Mouse (Mus musculus) hindbrain, embryonic 15.5 days (tissue): Measurements from ENCODE around the gene Ggct. TPM values are rescaled to one million over a fixed set of nuclear protein-coding genes. Genes with fewer than 3 reads are reported as not detected.

ENCODE experiments used
- ATAC-seq: fragments of 200-750 bp; cut with Nextera tagmentation; 2 replicates; pipeline ENCODE4 v1.8.0; 2017; ENCODE audit warnings: low read depth, moderate number of reproducible peaks, moderate TSS enrichment; ENCODE audit not compliant: low FRiP score
- H3K27ac ChIP-seq: fragments of 300-500 bp; sonication (generic); replicated peaks from 2 replicates; pipeline ENCODE4 v1.5.1; 2015; ENCODE audit warnings: mild to moderate bottlenecking, inconsistent platforms
- H3K27me3 ChIP-seq: fragments of 300-500 bp; sonication (generic); 2 replicates; pipeline ENCODE4 v1.6.1; 2015; ENCODE audit warnings: control low read depth, inconsistent platforms
- H3K36me3 ChIP-seq: fragments of 300-500 bp; sonication (generic); 2 replicates; pipeline ENCODE4 v1.6.1; 2015; ENCODE audit warnings: control low read depth, inconsistent platforms
- H3K4me1 ChIP-seq: fragments of 300-500 bp; sonication (generic); replicated peaks from 2 replicates; pipeline ENCODE4 v1.6.1; 2015; ENCODE audit warnings: control low read depth, inconsistent platforms
- H3K4me2 ChIP-seq: fragments of 300-500 bp; sonication (generic); 2 replicates; pipeline ENCODE4 v1.6.1; 2015; ENCODE audit warnings: moderate library complexity, mild to moderate bottlenecking, inconsistent platforms
- H3K4me3 ChIP-seq: fragments of 300-500 bp; sonication (generic); 2 replicates; pipeline ENCODE4 v1.5.1; 2015; ENCODE audit warnings: mild to moderate bottlenecking, inconsistent platforms
- H3K9ac ChIP-seq: fragments of 300-500 bp; sonication (generic); 2 replicates; pipeline ENCODE4 v1.6.1; 2015; ENCODE audit warnings: inconsistent platforms
- H3K9me3 ChIP-seq: fragments of 300-500 bp; sonication (generic); 2 replicates; pipeline ENCODE4 v1.6.1; 2016; ENCODE audit warnings: control low read depth, inconsistent platforms
- WGBS: fragments of 180-500 bp; shearing (Covaris S2); methylation state at CpG from one replicate; pipeline ENCODE4 v1.1.7; 2015; 5-methylcytosine and 5-hydroxymethylcytosine counted together
- polyA plus RNA-seq: library from polyadenylated mRNA; unstranded; fragments of >200 nt; fragmentation: Nextera tagmentation; extraction: Ambion mirVana; gene quantifications from 2 replicates; pipeline ENCODE4 v1.2.1, GENCODE M21; 2015

Gene Ggct
- polyA plus RNA-seq, 1 experiment from 2014 or later, result 15.3 TPM

DNA sequence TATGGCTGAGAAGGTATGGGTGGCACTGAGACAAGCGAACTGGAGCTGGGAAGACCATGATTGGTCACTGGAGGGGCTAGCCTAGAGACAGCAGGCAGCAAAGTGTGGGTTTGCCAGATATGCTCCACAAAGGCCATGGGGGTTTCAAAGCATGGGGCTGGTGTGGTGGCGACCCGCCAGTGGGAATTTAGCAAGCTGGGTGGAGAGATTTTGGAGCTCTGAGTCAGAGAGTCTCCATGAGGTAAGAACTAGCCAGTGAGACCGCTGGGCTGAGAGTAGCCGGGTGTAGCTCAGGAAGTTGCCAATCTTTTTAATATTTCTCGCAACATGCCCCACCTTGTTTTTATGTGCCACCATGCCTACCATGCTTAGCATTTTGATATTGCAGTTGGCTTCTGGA is 4.6 kb downstream of the Ggct start:
- no peak for ATAC-seq
- no peak overlapping the region for H3K9ac ChIP-seq
- no peaks in the 10 kb centered on the region for H3K36me3 ChIP-seq
- H3K4me3 ChIP-seq, result no peak overlapping the region
- WGBS, result 92% methylated on average over 6 of the region's 6 CpGs
- H3K4me1 ChIP-seq, result peaks cover 9% of the 10 kb centered on the region
- H3K27me3 ChIP-seq, result no peaks in the 10 kb centered on the region
- no peaks in the 10 kb centered on the region for H3K9me3 ChIP-seq
- H3K27ac ChIP-seq, result no peak overlapping the region
- no peak overlapping the region for H3K4me2 ChIP-seq

DNA sequence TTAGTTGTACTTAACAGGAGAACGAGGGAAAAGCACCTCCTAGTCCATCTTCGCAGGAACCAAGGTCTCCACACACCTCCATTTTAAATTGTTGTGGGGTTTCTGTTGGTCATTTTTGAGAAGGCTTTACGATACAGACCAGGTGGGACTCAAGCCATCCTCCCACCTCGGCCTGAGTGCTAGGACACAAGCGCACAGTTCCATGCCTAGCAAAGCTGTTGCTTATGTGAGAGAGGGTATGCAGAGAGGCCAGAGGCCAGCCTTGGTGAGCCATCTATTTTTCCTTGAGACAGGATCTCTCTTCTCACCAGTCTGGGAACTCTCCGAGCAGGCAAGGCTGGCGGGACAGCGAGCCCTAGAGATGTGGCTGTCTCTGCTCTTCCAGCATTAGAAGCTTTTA is 8.7 kb downstream of the Ggct start:
- no peak overlapping the region for H3K4me2 ChIP-seq
- H3K9me3 ChIP-seq, result no peaks in the 10 kb centered on the region
- H3K4me1 ChIP-seq, result no peaks in the 10 kb centered on the region
- no peak overlapping the region for H3K4me3 ChIP-seq
- H3K27ac ChIP-seq, result no peak overlapping the region
- H3K36me3 ChIP-seq, result no peaks in the 10 kb centered on the region
- ATAC-seq, result no peak
- H3K27me3 ChIP-seq, result no peaks in the 10 kb centered on the region
- H3K9ac ChIP-seq, result no peak overlapping the region
- 93% methylated on average over 8 of the region's 8 CpGs for WGBS

DNA sequence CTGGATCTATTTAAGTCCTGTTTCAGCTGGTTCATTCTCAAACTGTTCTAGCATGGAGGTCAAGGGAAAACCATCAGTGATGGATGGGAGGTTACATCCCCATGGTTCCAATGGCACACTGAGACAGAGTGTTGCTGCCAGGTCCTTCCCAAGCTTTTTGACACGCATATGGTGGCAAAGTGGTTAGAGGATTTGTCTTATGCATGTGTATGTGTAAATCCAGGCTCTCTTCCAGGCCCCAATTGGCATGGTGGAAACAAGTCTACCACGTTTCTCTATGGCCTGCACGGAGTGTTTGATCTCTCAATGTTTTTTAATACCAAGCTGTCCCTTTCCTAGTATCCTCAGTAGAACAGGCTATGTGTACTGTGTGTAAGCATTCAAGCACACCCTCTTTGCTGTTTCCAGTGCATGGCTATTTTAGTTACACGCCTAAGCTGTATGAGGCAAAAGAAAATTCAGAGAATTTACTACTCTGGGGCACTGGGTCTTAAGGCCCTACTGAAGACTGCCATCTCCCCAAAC is 9.2 kb downstream of the Ggct start:
- no peak for ATAC-seq
- Histone ChIP-seq H3K36me3 (no peaks in the 10 kb centered on the region), H3K9me3 (no peaks in the 10 kb centered on the region), H3K27me3 (no peaks in the 10 kb centered on the region), H3K9ac (no peak overlapping the region), H3K27ac (no peak overlapping the region), H3K4me2 (no peak overlapping the region), H3K4me1 (no peaks in the 10 kb centered on the region), H3K4me3 (no peak overlapping the region)
- WGBS, result 95% methylated on average over 4 of the region's 4 CpGs

DNA sequence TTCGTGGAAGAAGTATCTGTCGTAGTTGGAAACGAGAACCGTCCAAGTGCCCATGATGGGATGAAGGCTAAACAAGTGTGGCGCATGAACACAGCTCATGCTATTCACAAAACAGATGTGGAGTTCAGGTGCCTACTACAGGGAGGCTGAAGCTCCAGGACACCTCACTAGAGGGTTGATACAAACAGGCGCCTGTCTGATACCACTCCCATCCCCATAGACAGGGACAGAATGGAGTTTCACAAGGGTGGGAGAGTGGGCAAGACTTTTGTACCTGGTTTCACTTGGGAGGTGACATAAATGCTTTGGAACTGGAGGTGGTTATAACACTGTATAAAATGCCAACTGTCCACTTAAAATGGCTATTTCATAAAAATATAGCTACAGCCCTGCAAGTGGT is 13.3 kb downstream of the Ggct start:
- H3K36me3 ChIP-seq, result no peaks in the 10 kb centered on the region
- no peaks in the 10 kb centered on the region for H3K9me3 ChIP-seq
- ATAC-seq, result no peak
- H3K27me3 ChIP-seq, result 0 out of 2 replicates have a peak, but pooled peaks cover 2% of the 10 kb centered on the region
- no peak overlapping the region for H3K4me3 ChIP-seq
- no peak overlapping the region for H3K9ac ChIP-seq
- no peaks in the 10 kb centered on the region for H3K4me1 ChIP-seq
- no peak overlapping the region for H3K4me2 ChIP-seq
- WGBS, result 98% methylated on average over 6 of the region's 6 CpGs
- no peak overlapping the region for H3K27ac ChIP-seq

DNA sequence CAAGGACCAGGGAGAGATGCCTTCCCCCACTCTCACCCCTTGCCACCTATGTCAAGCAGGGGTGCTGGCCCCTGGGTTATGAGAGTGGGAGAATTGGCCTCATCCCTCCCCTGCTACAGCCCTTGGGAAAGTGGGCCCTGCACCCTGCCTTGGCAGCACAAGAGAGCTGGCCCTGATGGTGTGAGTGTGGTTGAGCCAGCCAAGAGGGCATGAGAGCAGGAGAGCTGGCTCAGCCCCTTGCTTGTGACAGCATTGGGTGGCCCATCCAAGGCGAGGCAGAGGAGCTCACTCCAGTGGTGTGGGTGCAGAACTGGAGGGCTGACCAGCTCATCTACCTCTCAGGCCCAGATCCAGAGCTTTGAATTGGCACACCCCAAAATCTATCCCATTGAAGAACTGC is 17.1 kb downstream of the Ggct start:
- H3K4me2 ChIP-seq, result no peak overlapping the region
- WGBS, result 61% methylated on average over 1 of the region's 1 CpGs
- no peak overlapping the region for H3K27ac ChIP-seq
- no peak overlapping the region for H3K4me3 ChIP-seq
- no peaks in the 10 kb centered on the region for H3K9me3 ChIP-seq
- peaks cover 13% of the 10 kb centered on the region for H3K4me1 ChIP-seq
- no peak for ATAC-seq
- no peaks in the 10 kb centered on the region for H3K36me3 ChIP-seq
- H3K9ac ChIP-seq, result no peak overlapping the region
- H3K27me3 ChIP-seq, result peaks cover 17% of the 10 kb centered on the region

DNA sequence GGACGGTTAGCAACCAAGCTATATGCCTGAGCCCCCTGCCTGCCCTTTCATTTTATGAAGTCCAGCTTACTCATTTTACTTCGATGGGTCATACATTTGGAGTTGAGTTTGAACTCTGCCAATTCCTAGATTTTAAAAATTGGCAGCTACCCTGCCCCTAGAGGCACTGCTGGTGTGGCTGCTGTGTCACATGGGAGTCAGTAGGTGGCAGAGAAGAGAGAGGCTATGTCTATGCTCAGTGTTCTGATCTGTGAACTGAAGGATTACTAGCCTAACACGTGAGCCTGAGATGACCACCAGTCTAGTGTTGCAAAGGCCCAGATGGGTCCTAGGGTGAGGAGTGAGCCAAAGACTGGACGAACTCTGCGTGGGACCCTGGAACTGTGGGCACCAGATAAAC is 18.2 kb downstream of the Ggct start:
- WGBS, result 69% methylated on average over 5 of the region's 5 CpGs
- ATAC-seq, result no peak
- peaks cover 17% of the 10 kb centered on the region for H3K27me3 ChIP-seq
- peaks cover 13% of the 10 kb centered on the region for H3K4me1 ChIP-seq
- H3K9ac ChIP-seq, result no peak overlapping the region
- no peak overlapping the region for H3K4me2 ChIP-seq
- no peak overlapping the region for H3K4me3 ChIP-seq
- H3K27ac ChIP-seq, result no peak overlapping the region
- no peaks in the 10 kb centered on the region for H3K36me3 ChIP-seq
- no peaks in the 10 kb centered on the region for H3K9me3 ChIP-seq

DNA sequence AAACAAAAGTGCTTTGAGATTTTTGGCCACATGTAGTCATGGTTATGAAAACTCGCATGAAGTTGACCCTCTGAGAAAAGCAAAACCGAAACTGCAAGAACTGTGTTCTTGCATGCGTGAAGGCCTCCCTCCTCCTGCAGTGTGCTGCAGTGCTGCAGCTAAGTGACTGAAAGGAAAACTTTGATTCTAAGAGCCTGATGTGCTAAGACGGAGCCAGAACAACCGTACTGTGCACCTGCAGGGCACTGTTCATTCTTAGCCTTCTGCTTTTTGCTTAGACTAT is 19.9 kb downstream of the Ggct start:
- Histone ChIP-seq H3K27me3 (peaks cover 17% of the 10 kb centered on the region), H3K4me3 (peak overlapping the region; percentile 66), H3K4me2 (peak overlapping the region; percentile 97), H3K27ac (no peak overlapping the region), H3K9me3 (no peaks in the 10 kb centered on the region), H3K9ac (peak overlapping the region; percentile 40; the same call in 1 of the 2 replicates), H3K36me3 (no peaks in the 10 kb centered on the region), H3K4me1 (peaks cover 13% of the 10 kb centered on the region)
- WGBS, result 7% methylated on average over 5 of the region's 5 CpGs
- ATAC-seq, result no peak

DNA sequence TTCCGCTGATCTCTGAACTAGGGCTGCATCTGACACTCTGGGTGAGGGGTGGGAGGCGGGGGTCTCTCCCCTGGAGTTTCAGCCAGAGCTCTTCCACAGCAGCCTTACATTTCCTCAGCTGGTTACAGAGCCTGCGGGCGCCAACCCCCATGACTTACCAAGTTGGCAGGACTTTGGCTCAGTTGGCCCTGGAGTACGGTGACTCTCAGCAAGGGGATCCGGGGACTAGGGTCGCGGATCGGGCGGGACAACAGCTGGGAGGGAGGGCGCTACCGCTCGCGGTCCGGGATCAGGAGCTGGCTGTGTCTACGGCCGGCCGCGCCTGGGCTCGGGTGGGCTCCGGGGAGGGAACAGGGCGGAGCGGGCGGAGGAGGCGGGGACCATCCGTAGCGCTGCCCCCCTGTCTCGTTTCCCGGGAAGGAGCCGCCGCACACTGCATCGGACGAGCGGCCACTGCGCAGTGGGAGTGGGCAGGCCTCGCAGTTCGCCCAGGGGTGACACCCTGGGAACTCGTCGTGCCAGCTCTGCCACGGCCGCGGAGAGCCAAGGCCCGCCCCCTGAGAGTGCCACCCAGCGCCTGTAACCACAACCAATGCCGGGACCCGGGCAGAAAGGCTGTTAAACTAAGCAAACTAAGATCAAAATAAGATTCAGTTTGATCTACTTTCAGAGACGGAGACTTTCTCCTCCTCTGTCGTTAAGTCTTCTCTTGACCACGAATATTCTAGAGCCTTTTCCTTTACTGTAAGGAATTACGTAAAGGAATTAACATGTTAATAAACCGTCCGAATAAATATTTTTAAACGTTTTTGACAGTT is 20.4 kb downstream of the Ggct start, which contains the start of gene Nod1:
TSS of gene Nod1 (minus strand) at position 502 of the 818 bp plus-strand sequence.
- Histone ChIP-seq H3K4me3 (peak within 1 kb of the TSS; percentile 66), H3K27ac (peak within 1 kb of the TSS; percentile 71), H3K4me2 (peak within 1 kb of the TSS; percentile 97), H3K9me3 (no peaks in the 10 kb centered on the region), H3K9ac (peak within 1 kb of the TSS; percentile 40), H3K4me1 (peaks cover 13% of the 10 kb centered on the region), H3K27me3 (peaks cover 17% of the 10 kb centered on the region), H3K36me3 (no peaks in the 10 kb centered on the region)
- peak; percentile 90 for ATAC-seq
- 2% methylated on average over 51 of the region's 53 CpGs for WGBS

DNA sequence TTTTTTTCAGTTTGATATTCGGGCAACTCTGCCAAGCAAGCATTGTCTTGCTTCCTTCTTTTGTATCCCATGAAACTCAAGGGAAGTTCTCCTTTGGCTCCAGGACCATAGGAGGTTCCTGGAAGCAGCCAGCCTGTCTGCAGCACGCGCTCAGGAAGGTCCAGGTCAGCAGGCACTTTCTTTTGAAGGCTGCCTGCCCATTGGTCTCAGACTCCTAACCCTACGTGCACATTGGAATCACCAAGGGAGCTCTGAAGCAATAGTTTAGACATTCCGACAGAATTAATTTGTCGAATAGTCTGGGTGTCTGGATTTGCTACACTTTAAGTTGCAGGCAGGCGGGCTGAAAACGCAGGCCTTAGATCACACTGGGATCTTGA is 21.0 kb downstream of the Ggct start:
- Histone ChIP-seq H3K4me2 (peak overlapping the region; percentile 97), H3K27me3 (peaks cover 17% of the 10 kb centered on the region), H3K9ac (peak overlapping the region; percentile 40), H3K27ac (peak overlapping the region; percentile 71; the same call in 1 of the 2 replicates), H3K4me1 (peaks cover 13% of the 10 kb centered on the region), H3K36me3 (no peaks in the 10 kb centered on the region), H3K4me3 (peak overlapping the region; percentile 66), H3K9me3 (no peaks in the 10 kb centered on the region)
- WGBS, result 19% methylated on average over 8 of the region's 8 CpGs
- ATAC-seq, result peak; percentile 7; the same call in 1 of the 2 replicates

DNA sequence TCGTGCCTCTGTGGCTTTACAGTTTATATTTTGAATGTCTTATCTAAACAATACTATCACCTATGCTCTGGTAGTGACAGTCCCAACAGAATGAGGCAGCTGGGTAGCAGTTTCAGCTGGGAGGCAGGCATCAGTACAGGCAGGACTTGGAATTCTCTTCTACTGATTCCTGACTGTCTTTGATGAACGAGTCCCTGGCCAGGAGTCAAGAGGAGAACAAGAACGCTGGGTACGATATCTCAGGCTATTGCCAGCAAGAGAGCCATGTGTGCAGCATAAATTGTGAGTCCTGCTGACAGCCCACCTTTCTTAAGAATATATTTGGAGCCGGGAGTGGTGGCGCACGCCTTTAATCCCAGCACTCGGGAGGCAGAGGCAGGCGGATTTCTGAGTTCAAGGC is 22.2 kb downstream of the Ggct start:
- H3K4me1 ChIP-seq, result peaks cover 13% of the 10 kb centered on the region
- H3K27me3 ChIP-seq, result peaks cover 17% of the 10 kb centered on the region
- no peaks in the 10 kb centered on the region for H3K36me3 ChIP-seq
- no peaks in the 10 kb centered on the region for H3K9me3 ChIP-seq
- no peak overlapping the region for H3K4me2 ChIP-seq
- H3K4me3 ChIP-seq, result no peak overlapping the region
- 80% methylated on average over 9 of the region's 9 CpGs for WGBS
- ATAC-seq, result no peak
- H3K27ac ChIP-seq, result no peak overlapping the region
- H3K9ac ChIP-seq, result no peak overlapping the region

DNA sequence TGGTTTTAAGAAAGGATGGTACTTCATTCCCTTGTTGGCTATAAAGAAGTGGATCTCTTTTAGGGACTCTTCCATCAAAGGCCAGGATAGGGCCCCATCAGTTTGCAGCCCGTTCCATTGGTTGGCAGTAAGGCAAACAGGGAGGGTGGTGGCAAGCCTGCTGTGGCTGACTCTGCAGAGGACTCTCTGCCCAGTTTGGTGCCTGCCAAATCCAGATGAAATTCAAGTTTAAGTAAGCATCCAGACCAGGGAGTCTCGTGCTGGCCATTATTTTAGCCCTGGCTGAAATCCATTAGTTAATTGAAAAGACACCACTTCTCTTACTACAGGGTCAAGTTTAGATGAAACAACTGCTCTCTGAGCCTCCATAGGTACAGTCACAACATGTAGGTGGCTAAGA is 22.9 kb downstream of the Ggct start:
- Histone ChIP-seq H3K9ac (no peak overlapping the region), H3K4me3 (no peak overlapping the region), H3K27me3 (peaks cover 15% of the 10 kb centered on the region), H3K4me2 (no peak overlapping the region), H3K36me3 (no peaks in the 10 kb centered on the region), H3K27ac (no peak overlapping the region), H3K9me3 (no peaks in the 10 kb centered on the region), H3K4me1 (peaks cover 13% of the 10 kb centered on the region)
- ATAC-seq, result no peak
- 54% methylated on average over 2 of the region's 2 CpGs for WGBS

DNA sequence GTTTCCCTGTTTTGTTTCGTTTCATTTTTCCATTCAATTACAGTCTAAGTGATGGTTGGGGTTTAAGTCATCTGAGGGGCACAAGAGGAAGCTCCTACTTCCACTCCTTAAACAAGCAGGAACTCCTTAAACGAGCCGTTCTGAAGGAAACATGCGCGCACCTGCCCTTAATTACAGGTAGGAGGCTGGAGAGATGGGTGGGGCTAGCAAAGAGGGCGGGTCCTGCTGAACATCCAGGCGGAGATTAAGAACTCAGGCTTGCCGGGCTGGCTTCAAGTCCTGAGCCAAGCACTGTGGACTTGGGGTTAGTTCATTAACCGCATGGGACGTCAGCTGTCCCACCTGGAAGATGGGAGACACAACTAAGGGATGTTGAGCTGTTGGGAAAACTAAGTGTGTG is 25.2 kb downstream of the Ggct start:
- no peak overlapping the region for H3K4me3 ChIP-seq

DNA sequence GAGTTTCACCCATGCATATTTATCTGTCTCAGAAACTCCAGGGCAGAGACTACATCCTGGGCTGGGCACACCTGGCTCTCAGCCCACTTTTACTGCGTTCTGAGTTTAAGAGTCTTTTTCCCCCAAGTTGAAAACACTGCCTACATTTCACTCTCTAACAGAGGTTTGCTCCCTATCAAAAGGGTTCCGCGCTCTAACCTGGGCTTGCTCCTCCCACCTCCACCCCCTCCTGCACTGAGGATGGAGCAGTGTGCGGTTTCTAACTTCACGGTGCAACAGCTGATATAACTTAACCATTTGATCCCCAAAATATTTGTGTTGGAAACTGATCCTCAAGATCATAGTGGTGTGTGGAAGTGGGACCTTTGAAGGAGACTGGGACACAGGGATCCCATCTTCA is 27.5 kb downstream of the Ggct start:
- Histone ChIP-seq H3K27me3 (no peaks in the 10 kb centered on the region), H3K9ac (no peak overlapping the region), H3K4me3 (no peak overlapping the region), H3K4me2 (no peak overlapping the region), H3K9me3 (no peaks in the 10 kb centered on the region), H3K4me1 (no peaks in the 10 kb centered on the region), H3K36me3 (no peaks in the 10 kb centered on the region), H3K27ac (no peak overlapping the region)
- ATAC-seq, result no peak
- WGBS, result 62% methylated on average over 5 of the region's 5 CpGs

More for the DNA sequence above, 25.2 kb downstream of the Ggct start:
- peaks cover 5% of the 10 kb centered on the region for H3K27me3 ChIP-seq
- no peak for ATAC-seq
- no peak overlapping the region for H3K27ac ChIP-seq
- no peaks in the 10 kb centered on the region for H3K36me3 ChIP-seq
- H3K9me3 ChIP-seq, result no peaks in the 10 kb centered on the region
- WGBS, result 55% methylated on average over 10 of the region's 10 CpGs
- no peak overlapping the region for H3K4me2 ChIP-seq
- H3K9ac ChIP-seq, result no peak overlapping the region
- H3K4me1 ChIP-seq, result peaks cover 7% of the 10 kb centered on the region
